Mouse (Mus musculus): ENCODE data around the gene Rab11fip5.

The Rab11fip5 gene

DNA sequence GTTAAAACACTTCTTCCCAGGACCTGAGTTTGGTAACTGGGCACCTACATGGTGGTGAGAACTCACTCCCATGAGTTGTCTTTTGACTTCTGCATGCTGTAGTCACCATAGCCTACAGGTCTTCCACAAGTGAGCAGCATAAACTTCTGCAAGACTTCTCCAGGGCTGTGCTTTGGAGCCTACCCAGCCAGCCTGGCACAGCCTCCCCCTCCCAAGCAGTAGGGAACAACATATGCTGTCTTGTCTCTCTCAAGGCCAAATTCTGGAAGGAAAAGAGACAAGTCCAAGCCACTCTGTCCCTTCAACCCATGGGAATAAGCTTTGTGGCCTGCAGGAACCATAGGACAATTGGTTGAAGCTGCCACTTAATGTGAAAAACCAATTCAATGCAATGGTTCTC, 29.5 kb downstream of the Rab11fip5 start:
- DNase-seq: no peak

DNA sequence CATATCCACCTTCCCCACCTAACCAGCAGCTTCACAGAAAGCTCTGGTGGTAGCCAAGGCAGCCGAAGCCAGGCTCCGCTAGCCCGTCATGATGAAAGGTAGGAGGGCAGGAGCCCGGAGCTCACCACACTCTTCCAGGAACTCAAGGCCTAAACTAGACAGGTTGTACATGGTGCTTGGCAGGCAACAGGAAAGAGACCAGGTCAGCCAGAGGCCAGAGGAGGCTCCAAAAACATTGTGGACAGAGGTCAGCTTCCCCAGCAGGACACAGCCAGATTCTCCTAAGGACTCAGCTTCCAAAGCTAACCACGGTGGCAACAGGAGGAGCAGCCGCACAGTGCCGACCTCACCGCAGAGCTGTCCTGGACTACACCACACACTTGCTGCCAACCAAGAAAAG, 31.4 kb downstream of the Rab11fip5 start:
- DNase-seq: no peak

- DNase-seq: no peak
Observed at GRCm38 (mm10) chr6:85341814-85342501, 32.5 kb downstream of the Rab11fip5 start.

- no peak for DNase-seq
Observed at GRCm38 (mm10) chr6:85340184-85340583, 34.2 kb downstream of the Rab11fip5 start.

GRCm38 (mm10) chr6:85339273-85339901, 35.0 kb downstream of the Rab11fip5 start:
- peak; percentile 80 for DNase-seq

GRCm38 (mm10) chr6:85336944-85337343, 37.5 kb downstream of the Rab11fip5 start:
- no peak for DNase-seq

- no peak for DNase-seq
Observed at GRCm38 (mm10) chr6:85335352-85335751, 39.1 kb downstream of the Rab11fip5 start.

DNA sequence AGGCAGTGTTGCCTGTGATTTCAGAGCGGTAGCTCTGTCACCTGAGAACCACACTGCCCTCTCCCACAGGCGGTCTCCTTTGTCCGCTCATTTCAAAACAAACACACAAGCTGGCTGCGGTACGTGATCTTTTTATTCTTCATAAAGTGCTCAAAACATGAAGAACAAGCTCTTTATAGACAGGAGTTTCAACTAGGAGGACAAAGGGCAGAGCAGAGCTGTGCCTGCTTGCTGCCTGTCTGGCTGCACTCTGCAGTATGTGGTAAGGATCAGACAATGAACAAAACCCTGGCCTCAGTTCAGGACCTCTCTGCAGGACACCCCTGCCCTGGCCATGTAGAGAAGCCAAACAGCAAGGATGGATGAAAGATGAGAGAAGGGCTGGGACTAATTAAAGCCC, 39.6 kb downstream of the Rab11fip5 start:
- no peak for DNase-seq

GRCm38 (mm10) chr6:85334251-85334650, 40.2 kb downstream of the Rab11fip5 start:
- no peak for DNase-seq

DNA sequence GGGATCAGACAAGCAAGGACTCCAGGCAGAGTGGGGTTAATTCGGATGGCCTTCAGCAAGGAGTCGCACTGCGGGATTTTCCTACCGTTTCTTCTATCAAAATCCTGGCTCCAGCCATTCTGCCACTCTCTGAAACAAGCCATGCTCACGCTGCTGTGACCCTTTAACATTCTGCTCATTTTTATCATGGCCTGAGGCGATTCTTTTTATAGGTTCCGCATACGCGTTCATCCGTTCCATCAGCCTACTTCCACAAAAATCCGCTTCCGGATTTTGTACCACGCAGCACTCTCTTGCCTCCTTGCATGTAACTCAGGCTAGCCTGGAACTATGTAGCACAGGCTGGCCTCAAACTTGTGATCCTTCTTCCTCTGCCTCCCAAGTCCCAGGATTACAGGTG, 40.7 kb downstream of the Rab11fip5 start:
- no peak for DNase-seq

DNA sequence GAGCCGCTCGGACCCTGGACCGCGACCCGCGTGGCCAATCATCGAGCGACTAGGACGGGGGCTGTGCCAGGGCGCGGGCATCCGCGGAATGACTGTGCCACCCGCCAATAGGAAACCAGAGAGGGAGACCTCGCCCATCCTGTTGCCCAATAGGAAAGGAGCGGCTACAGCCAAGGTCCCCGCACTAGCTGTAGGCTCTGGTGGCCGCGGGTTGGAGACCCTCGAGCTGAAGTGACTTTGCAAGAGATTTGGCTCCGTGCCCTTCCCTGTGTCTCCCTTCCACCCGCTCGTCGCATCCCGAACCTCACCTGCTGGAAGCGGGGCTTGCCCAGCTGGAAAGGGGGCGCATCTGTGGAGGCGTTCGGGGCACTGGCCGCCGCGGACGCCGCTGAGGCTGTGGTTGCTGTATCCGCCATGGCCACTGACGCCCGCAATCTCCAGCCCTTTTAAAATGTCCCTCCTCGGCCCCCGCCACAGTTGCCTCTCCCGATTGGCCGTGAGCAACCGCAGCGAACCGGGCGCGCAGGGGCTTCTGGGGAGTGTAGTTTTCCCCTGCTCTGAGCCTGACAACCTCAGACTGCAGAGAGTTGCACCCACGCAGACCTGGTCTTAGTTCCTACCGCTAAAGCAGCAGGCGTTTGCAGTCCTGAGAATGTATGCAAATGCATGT, 41.3 kb downstream of the Rab11fip5 start, which contains the start of gene Sfxn5:
Gene Sfxn5, minus strand, starts transcription at position 423 of the 670 bp plus-strand sequence.
- DNase-seq: peak; percentile 96 to 98

DNA sequence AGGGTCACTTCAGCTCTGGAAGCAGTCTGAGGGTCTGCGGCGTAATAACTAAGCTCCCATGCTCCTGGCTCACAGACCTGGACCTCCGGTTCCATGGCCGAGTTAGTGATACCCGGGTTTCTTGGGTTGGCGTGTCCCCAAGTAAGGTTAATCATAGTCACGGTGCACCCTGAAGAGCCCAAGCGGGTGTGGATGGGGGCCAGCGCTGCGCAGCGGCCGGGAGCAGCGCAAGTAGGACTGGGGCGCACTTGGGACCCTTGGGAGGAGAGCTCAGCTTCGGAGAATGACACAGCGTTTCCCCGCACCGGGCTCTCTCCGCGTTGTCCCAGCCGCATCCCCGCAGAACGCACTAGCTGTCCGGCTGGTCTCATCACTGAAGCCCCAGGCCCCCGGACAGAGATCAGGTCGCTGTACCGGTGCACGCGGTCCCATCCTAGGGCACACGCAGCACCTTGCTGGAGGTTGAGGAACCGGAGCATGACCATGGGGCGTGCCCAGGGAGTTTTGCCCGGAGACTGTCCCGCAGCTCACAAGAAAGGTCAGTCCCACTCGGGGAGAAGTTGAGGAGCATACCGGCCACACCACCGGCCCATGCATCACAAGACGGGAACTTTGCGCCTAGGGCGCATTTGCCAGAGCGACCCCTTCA, 42.0 kb downstream of the Rab11fip5 start:
- DNase-seq: peak in 1 of 2 experiments; percentile 54

DNA sequence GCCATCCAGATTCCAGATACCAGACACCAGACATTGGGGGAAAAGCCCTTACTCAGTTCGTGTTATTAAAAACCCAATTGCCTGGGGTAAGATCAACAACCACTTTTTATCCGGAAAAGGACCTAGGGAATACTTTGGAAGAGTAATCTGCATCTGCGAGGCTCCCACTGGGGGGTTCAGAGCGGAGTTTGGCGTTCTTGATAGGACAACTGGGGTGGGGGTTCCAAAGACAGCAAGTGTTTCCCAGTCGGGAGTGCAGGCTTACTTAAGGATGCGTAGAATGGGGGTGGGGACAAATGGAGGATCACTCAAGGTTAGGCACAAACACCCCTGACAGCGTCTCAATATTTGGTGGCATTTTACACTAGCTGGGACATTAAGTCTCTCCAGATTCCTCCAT, 42.7 kb downstream of the Rab11fip5 start:
- DNase-seq: no peak

- peak; percentile 63 to 74 for DNase-seq
Observed at GRCm38 (mm10) chr6:85331221-85331735, 43.2 kb downstream of the Rab11fip5 start.

GRCm38 (mm10) chr6:85329666-85330185, 44.7 kb downstream of the Rab11fip5 start:
- peak; percentile 26 to 45 for DNase-seq

GRCm38 (mm10) chr6:85326564-85326963, 47.9 kb downstream of the Rab11fip5 start:
- DNase-seq: no peak

- DNase-seq: no peak
Observed at GRCm38 (mm10) chr6:85325109-85325508, 49.3 kb downstream of the Rab11fip5 start.

DNA sequence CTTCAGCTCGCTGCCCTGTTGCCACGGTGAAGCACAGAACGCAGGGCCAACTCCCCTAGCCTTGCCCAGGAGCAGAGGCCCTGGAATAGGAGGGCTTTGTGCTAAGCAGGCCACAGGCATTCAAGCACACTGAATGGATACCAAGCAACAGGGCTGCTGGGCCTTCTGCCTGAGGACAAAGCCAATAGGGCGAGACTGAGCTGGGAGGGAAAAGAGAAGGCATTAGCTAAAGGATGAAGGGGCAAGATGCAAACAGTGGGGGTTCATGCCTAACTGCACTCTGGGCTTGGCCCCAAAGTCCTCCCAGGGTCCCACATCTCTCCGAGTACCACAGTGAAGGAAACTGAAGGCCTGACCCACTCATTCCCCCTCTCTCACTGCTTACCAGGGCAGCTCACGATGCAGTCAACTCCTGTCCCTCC, 54.0 kb downstream of the Rab11fip5 start:
- DNase-seq: no peak

- DNase-seq: no peak
Observed at GRCm38 (mm10) chr6:85316211-85316610, 58.2 kb downstream of the Rab11fip5 start.

DNA sequence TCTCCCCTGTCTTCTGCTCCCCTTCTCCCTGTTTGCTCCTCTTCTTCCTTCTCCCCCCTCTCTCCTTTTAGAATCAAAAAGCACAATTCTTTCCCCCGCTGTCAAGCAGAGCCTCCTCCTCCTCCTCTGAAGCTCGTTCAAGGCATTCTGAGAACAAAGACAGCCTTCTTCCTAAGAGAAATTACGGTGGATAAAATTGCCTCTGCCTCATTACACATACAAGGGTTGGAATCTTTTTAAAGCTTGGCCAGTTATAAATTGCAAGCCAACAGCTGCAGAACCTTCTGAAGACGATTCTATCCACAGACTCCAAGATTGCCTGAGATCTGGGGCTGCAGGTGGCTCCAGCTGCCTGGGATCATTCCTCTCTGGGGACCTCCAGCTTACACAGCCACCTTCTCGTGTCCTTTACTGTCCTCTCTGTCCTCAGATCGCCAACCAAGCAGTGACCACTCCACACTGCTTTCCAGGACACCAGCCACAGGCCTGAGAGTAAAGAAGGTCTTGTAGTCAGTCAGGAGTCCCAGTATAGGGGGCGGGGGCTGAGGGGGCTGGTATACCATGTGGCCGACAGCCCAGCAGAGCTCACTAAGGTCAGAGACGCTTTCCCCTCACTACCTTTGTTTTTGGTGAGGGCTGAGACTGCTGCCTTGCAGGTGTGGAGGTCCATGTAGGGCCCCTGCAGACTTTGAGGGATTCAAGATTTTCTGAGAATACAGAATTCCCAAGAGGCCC, 60.2 kb downstream of the Rab11fip5 start:
- no peak for DNase-seq

DNA sequence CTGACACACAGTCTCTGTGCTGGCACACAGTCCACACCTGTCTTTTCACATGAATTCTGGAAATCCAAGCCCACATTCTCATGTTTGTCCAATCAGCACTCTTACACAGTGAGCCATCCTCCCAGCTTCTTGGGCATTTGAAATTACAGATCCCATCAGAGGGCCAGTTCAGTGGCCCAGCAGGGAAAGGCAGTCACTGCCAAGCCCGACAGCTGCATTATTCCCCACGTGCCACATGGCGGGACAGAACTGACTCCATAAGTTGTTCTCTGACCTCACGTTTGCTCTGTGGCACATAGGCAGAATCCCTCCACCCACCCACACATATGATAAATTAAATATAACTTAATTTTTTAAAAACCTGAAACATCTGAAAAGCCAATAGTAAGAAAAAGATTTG, 66.5 kb downstream of the Rab11fip5 start:
- no peak for DNase-seq

DNA sequence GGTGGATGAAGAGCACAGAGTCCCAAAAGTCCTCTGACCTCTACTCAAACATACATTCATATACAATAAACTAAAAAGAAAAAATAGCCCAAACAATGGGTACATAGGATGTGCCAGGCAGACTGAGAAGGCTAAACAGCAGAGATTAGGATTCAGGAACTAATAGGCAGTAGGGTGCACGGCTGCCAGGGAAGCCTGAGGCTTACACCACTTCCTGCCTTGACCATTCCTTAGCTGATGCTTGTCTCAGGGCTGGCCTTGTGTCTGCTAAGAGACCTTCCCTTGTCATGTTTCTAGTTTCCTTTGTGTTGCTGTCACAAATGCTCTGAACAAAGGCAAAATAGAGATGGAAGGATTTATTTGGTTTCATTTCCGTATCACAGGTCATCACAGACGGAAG, 68.1 kb downstream of the Rab11fip5 start:
- DNase-seq: no peak

Measured in kidney, postnatal 25 days (tissue).